Mouse (Mus musculus): ENCODE data around the gene Gm10229. TPM values are rescaled to one million over a fixed set of nuclear protein-coding genes. Genes with fewer than 3 reads are reported as not detected.
"Not testable (repeated sequence)": the region's sequence is repeated elsewhere in the genome, so short reads cannot be mapped to it uniquely, and the experiment has no call there.

Gm10229 gene
- polyA plus RNA-seq (2012; rRNA removed): not detected in 2 replicates

- not testable (repeated sequence) for H3K4me1 ChIP-seq (ENCODE audit: control insufficient read depth, insufficient read depth, insufficient read length, low read length); H3K27ac ChIP-seq (ENCODE audit: insufficient read depth, low read depth, low read length); H3K36me3 ChIP-seq (ENCODE audit: control insufficient read depth, insufficient read depth, low read length); H3K4me3 ChIP-seq (ENCODE audit: low read depth, low read length); H3K27me3 ChIP-seq (ENCODE audit: control insufficient read depth, insufficient read depth, low read length)
- WGBS: 85% methylated on average over 3 of the region's 3 CpGs
Measured at GRCm38 (mm10) chr16:89014984-89015383, at the start of gene Gm10229. Gm10229 (plus strand) TSS chr16:89015284.

GRCm38 (mm10) chr16:89010659-89011058 is 4.4 kb upstream of the Gm10229 start, which contains the start of gene Krtap22-2:
Krtap22-2 (minus strand) TSS chr16:89010759.
- no peaks in the 10 kb centered on the region for H3K4me1 ChIP-seq (ENCODE audit: control insufficient read depth, insufficient read depth, insufficient read length, low read length)
- no peaks in the 10 kb centered on the region for H3K27me3 ChIP-seq (ENCODE audit: control insufficient read depth, insufficient read depth, low read length)
- no peaks in the 10 kb centered on the region for H3K36me3 ChIP-seq (ENCODE audit: control insufficient read depth, insufficient read depth, low read length)
- no peak within 1 kb of the TSS for H3K4me3 ChIP-seq (ENCODE audit: low read depth, low read length)
- no peak within 1 kb of the TSS for H3K27ac ChIP-seq (ENCODE audit: insufficient read depth, low read depth, low read length)
- TF ChIP-seq POLR2A (IDR thresholded peaks at IDR 0.05; ENCODE audit: low read depth, low read length) (no peak), CTCF (IDR thresholded peaks at IDR 0.05; ENCODE audit: extremely low read depth, insufficient read length, insufficient replicate concordance, low read depth, low read length) (no peak)
- WGBS: 75% methylated on average over 5 of the region's 5 CpGs

GRCm38 (mm10) chr16:89013973-89014372 is 1.1 kb upstream of the Gm10229 start:
- no peak overlapping the region for H3K4me3 ChIP-seq (ENCODE audit: low read depth, low read length)
- no peak overlapping the region for H3K27ac ChIP-seq (ENCODE audit: insufficient read depth, low read depth, low read length)
- TF ChIP-seq CTCF (IDR thresholded peaks at IDR 0.05; ENCODE audit: extremely low read depth, insufficient read length, insufficient replicate concordance, low read depth, low read length): no peak
- no peak for TF ChIP-seq POLR2A (IDR thresholded peaks at IDR 0.05; ENCODE audit: low read depth, low read length)
- H3K36me3 ChIP-seq (ENCODE audit: control insufficient read depth, insufficient read depth, low read length): no peaks in the 10 kb centered on the region
- H3K4me1 ChIP-seq (ENCODE audit: control insufficient read depth, insufficient read depth, insufficient read length, low read length): no peaks in the 10 kb centered on the region
- WGBS: 95% methylated on average over 3 of the region's 3 CpGs
- H3K27me3 ChIP-seq (ENCODE audit: control insufficient read depth, insufficient read depth, low read length): no peaks in the 10 kb centered on the region

- not testable (repeated sequence) for H3K27ac ChIP-seq (ENCODE audit: insufficient read depth, low read depth, low read length); H3K4me3 ChIP-seq (ENCODE audit: low read depth, low read length); H3K27me3 ChIP-seq (ENCODE audit: control insufficient read depth, insufficient read depth, low read length); H3K36me3 ChIP-seq (ENCODE audit: control insufficient read depth, insufficient read depth, low read length); H3K4me1 ChIP-seq (ENCODE audit: control insufficient read depth, insufficient read depth, insufficient read length, low read length)
- 91% methylated on average over 3 of the region's 3 CpGs for WGBS
Measured at GRCm38 (mm10) chr16:89031399-89031798, 16.3 kb downstream of the Gm10229 start, which contains the start of gene Krtap6-1. Krtap6-1 (plus strand) TSS chr16:89031699.

- H3K36me3 ChIP-seq (ENCODE audit: control insufficient read depth, insufficient read depth, low read length); H3K27ac ChIP-seq (ENCODE audit: insufficient read depth, low read depth, low read length); H3K4me1 ChIP-seq (ENCODE audit: control insufficient read depth, insufficient read depth, insufficient read length, low read length); H3K4me3 ChIP-seq (ENCODE audit: low read depth, low read length); H3K27me3 ChIP-seq (ENCODE audit: control insufficient read depth, insufficient read depth, low read length): not testable (repeated sequence)
- WGBS: 82% methylated on average over 2 of the region's 4 CpGs
Measured at GRCm38 (mm10) chr16:89041372-89041771, 26.3 kb downstream of the Gm10229 start, which contains the start of gene Gm10228. Gm10228 (minus strand) TSS chr16:89041472.

- no peak for TF ChIP-seq CTCF (IDR thresholded peaks at IDR 0.05; ENCODE audit: extremely low read depth, insufficient read length, insufficient replicate concordance, low read depth, low read length)
- TF ChIP-seq POLR2A (IDR thresholded peaks at IDR 0.05; ENCODE audit: low read depth, low read length): no peak
- Histone ChIP-seq H3K4me3 (ENCODE audit: low read depth, low read length) (no peak within 1 kb of the TSS), H3K27ac (ENCODE audit: insufficient read depth, low read depth, low read length) (no peak within 1 kb of the TSS), H3K36me3 (ENCODE audit: control insufficient read depth, insufficient read depth, low read length) (no peaks in the 10 kb centered on the region), H3K4me1 (ENCODE audit: control insufficient read depth, insufficient read depth, insufficient read length, low read length) (no peaks in the 10 kb centered on the region), H3K27me3 (ENCODE audit: control insufficient read depth, insufficient read depth, low read length) (no peaks in the 10 kb centered on the region)
- 73% methylated on average over 3 of the region's 3 CpGs for whole genome bisulfite sequencing
Measured at GRCm38 (mm10) chr16:89047783-89048182, 32.7 kb downstream of the Gm10229 start, which contains the start of gene Krtap6-5. Krtap6-5 (minus strand) TSS chr16:89047883.

GRCm38 (mm10) chr16:89063902-89064301 is 48.8 kb downstream of the Gm10229 start, which contains the start of gene 1110025L11Rik:
1110025L11Rik (minus strand) TSS chr16:89064002.
- no CpG with 5 or more reads among the region's 2 CpGs for WGBS
- not testable (repeated sequence) for H3K4me3 ChIP-seq (ENCODE audit: low read depth, low read length); H3K27ac ChIP-seq (ENCODE audit: insufficient read depth, low read depth, low read length); H3K27me3 ChIP-seq (ENCODE audit: control insufficient read depth, insufficient read depth, low read length); H3K36me3 ChIP-seq (ENCODE audit: control insufficient read depth, insufficient read depth, low read length); H3K4me1 ChIP-seq (ENCODE audit: control insufficient read depth, insufficient read depth, insufficient read length, low read length)

Other genes starting within 250 kb of the Gm10229 start
- not detected in 2 replicates for gene 2310057N15Rik, start 241.1 kb upstream of the Gm10229 start, polyA plus RNA-seq (2012; rRNA removed)
- gene Gm5965, start 237.4 kb upstream of the Gm10229 start, polyA plus RNA-seq (2012; rRNA removed): not detected in 2 replicates
- not detected in 2 replicates for gene Gm20741, start 203.1 kb upstream of the Gm10229 start, polyA plus RNA-seq (2012; rRNA removed)
- gene Krtap15, start 195.1 kb upstream of the Gm10229 start, polyA plus RNA-seq (2012; rRNA removed): not detected in 2 replicates
- not detected in 2 replicates for gene Krtap14, start 189.1 kb upstream of the Gm10229 start, polyA plus RNA-seq (2012; rRNA removed)
- gene Krtap19-1, start 145.9 kb upstream of the Gm10229 start, polyA plus RNA-seq (2012; rRNA removed): not detected in 2 replicates
- not detected in 2 replicates for gene Krtap19-2, start 141.0 kb upstream of the Gm10229 start, polyA plus RNA-seq (2012; rRNA removed)
- not detected in 2 replicates for gene Krtap19-3, start 137.2 kb upstream of the Gm10229 start, polyA plus RNA-seq (2012; rRNA removed)
- gene Krtap19-4, start 130.2 kb upstream of the Gm10229 start, polyA plus RNA-seq (2012; rRNA removed): not detected in 2 replicates
- gene Krtap19-5, start 118.8 kb upstream of the Gm10229 start, polyA plus RNA-seq (2012; rRNA removed): not detected in 2 replicates
- gene Krtap19-9b, start 83.0 kb upstream of the Gm10229 start, polyA plus RNA-seq (2012; rRNA removed): not detected in 2 replicates
- not detected in 2 replicates for gene Krtap16-3, start 52.4 kb upstream of the Gm10229 start, polyA plus RNA-seq (2012; rRNA removed)
- gene Krtap22-2, start 4.5 kb upstream of the Gm10229 start, polyA plus RNA-seq (2012; rRNA removed): not detected in 2 replicates
- not detected in 2 replicates for gene Krtap6-1, start 16.4 kb downstream of the Gm10229 start, polyA plus RNA-seq (2012; rRNA removed)
- gene Gm10228, start 26.2 kb downstream of the Gm10229 start, polyA plus RNA-seq (2012; rRNA removed): not detected in 2 replicates
- gene Krtap6-5, start 32.6 kb downstream of the Gm10229 start, polyA plus RNA-seq (2012; rRNA removed): not detected in 2 replicates
- not detected in 2 replicates for gene 1110025L11Rik, start 48.7 kb downstream of the Gm10229 start, polyA plus RNA-seq (2012; rRNA removed)
- not detected in 2 replicates for gene Krtap6-3, start 68.7 kb downstream of the Gm10229 start, polyA plus RNA-seq (2012; rRNA removed)
- gene Gm6358, start 125.6 kb downstream of the Gm10229 start, polyA plus RNA-seq (2012; rRNA removed): not detected in 2 replicates
- gene Gm10061, start 135.8 kb downstream of the Gm10229 start, polyA plus RNA-seq (2012; rRNA removed): not detected in 2 replicates
- gene Gm9789, start 142.7 kb downstream of the Gm10229 start, polyA plus RNA-seq (2012; rRNA removed): not detected in 2 replicates
- not detected in 2 replicates for gene Gm7735, start 154.2 kb downstream of the Gm10229 start, polyA plus RNA-seq (2012; rRNA removed)
- not detected in 2 replicates for gene 1110057P08Rik, start 159.5 kb downstream of the Gm10229 start, polyA plus RNA-seq (2012; rRNA removed)
- gene Krtap20-2, start 190.6 kb downstream of the Gm10229 start, polyA plus RNA-seq (2012; rRNA removed): not detected in 2 replicates